Mouse (Mus musculus) erythroblast, embryonic 14.5 days (primary cell): ENCODE data around the gene Hbq1b.

Experiments
- GATA1 ChIP-seq: IDR thresholded peaks from 2 replicates; pipeline ENCODE4 v1.6.1; 2012; ENCODE audit warnings: low read length, inconsistent platforms, mixed read lengths
- TAL1 ChIP-seq: IDR thresholded peaks from 3 replicates; pipeline ENCODE4 v1.6.1; 2012; ENCODE audit warnings: low read length, inconsistent platforms, mixed read lengths

DNA sequence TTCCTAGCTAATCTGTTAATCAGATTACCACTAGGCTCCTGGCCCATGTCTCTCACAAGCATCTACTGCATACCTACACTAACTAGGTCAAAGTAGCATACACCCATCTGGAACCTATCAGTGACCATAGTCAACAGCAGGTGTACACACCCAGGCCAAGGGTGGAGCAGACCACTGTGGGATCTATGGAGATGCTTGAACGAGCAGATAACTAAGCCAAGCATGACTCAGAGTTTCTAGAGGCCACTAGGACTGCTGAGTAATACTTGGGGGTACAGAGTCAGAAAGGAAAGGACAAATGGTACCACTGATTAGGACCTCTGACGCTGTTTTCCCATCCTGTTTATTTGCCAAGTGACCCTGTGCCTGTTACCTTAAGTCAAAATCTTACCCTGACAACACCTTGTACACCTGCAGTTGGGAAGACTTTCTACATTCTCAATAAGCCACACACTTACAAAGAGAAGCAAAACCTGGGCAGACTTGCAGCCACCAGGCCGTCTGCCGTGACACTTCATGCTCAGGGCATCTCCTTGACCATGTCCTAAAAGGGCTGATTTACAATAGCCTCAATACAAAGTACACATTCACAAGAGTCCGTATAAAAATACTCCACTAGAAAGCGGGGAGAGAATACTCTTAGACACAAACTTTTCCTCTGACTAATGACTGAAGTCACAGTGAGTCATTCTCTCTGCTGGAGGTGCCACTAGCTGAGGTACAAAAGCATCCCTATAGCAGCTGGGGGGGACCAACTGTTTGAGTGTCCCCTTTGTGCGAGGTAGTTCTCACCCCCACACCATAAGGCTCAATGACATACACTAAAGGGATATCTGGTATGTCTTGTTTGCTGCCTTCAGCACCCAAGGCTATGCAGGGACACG lies 35.6 kb upstream of the Hbq1b start:
- TF ChIP-seq GATA1 (peak; percentile 96), TAL1 (peak; percentile 97)
